Mouse (Mus musculus) lung, embryonic 15.5 days (tissue): ENCODE results near the gene Gm16485. TPM values are rescaled to one million over a fixed set of nuclear protein-coding genes. Genes with fewer than 3 reads are reported as not detected.

Experiments
- polyA plus RNA-seq: library from polyadenylated mRNA; unstranded; fragments of >200 nt; fragmentation: Nextera tagmentation; extraction: Ambion mirVana; gene quantifications from 2 replicates; pipeline ENCODE4 v1.2.1, GENCODE M21; 2015

The Gm16485 gene
- polyA plus RNA-seq, 1 experiment from 2014 or later: 0.06 TPM

Other genes with a start within 250 kb of the Gm16485 start
- 0.29 and 0.38 TPM in 2 replicates for gene Pgr, start 72.0 kb upstream of the Gm16485 start, polyA plus RNA-seq